Mouse (Mus musculus) forelimb bud, embryonic 11.5 days (tissue): ENCODE measurements at regions not wholly inside any gene's neighbourhood (a gene's known extent, or its start where the extent isn't known, plus 50 kb on each side); places are given as distances from the start of the nearest gene placed in this dataset.

Experiments
- DNase-seq: peaks from one replicate; pipeline ENCODE4 v3.0.0-alpha.2; 2012; ENCODE audit warnings: low read depth, low spot score

DNA sequence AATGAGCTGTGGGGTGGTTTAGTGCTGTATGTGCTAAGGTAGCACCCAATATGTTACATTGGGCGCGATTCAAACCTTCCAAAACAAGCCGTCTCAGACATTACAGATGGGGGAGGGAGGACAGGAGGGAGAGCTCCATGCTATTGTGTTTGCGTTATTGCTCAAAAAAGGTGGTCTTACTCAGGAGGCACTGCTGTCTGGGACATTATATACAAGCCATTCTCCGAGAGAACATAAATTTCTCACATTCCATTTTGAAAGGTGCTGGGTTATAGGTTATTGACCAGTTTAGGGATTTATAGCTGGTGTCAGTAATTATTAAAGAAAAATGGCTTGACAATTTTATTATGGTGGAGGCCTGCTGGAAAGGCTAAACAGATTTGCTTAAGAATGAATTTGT, 649.4 kb downstream of the Kcnj2 start:
- peak; percentile 64 for DNase-seq

DNA sequence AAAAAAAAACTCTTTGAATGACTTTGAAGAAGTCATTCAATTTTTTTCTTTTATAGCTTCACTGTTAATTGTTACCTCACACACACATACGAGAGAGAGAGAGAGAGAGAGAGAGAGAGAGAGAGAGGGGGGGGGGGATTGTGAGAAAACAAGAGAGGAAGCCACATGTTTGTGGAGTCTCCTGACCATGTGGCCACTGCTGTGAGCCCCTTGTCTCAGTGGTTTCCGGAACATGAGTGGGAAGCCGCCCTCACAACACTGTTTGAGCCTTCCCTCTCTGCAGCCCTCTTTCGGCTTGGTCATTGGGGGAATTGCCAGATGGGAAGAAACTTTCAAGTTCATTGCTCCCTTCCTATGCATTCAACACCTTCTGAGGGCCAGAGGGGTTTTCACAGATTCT, 656.3 kb downstream of the Kcnj2 start:
- DNase-seq: no peak

DNA sequence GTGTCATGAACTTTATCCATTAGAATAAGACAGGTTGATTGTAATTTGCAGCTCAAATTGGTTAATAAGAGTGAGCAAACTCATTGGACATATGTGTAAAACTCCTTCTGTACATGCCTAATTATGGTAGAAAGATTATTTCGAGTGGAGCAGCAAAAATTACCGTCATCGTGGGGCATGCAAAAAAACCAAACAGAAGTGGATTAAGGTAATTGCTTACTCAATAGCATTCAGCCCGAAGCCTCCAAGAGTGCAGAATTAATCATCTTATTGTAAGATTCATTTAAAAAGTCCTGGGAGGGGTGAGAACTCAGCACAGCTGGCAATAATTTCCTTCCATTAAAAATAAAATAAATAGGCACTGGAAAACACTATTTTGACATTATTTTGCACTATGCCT, 662.2 kb downstream of the Kcnj2 start:
- DNase-seq: no peak

DNA sequence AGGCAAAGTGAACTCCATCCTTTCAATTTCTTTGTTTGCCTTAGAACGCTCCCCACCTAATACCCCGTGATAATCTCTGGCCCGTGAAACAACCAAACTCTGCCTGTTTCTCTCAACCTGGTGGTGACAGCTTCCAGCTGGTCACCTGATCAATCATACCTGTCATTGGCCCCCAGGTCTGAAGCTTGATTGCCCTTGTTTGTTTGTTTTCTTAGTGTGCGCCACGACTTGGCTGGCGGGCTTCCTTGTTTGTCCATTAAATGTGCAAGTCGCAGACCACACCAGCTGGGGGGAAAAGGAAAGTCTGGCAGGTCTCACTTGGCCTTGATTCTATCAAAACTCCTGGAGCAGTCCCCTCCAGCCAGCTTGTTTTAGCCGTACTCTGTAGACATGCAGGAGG, 666.1 kb downstream of the Kcnj2 start:
- DNase-seq: peak; percentile 86

DNA sequence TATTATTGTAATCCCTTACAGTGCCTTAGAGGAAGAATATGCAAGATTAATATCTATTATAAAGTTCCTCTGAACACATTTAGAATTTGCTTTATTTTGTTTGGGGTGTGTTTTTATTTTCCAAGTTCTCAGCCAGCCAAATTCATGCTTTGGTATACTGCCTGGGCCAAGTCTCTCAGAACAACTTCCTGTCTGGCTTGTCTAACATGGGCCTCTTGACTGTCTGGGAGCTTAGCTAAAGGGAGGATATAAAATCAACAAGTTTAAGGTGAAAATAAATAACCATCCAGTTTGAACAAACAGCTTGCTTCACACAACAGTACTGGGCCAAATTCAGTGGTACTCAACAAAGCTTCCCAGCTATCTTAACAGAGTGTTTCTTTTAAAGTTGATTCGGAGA, 669.5 kb downstream of the Kcnj2 start:
- DNase-seq: no peak

DNA sequence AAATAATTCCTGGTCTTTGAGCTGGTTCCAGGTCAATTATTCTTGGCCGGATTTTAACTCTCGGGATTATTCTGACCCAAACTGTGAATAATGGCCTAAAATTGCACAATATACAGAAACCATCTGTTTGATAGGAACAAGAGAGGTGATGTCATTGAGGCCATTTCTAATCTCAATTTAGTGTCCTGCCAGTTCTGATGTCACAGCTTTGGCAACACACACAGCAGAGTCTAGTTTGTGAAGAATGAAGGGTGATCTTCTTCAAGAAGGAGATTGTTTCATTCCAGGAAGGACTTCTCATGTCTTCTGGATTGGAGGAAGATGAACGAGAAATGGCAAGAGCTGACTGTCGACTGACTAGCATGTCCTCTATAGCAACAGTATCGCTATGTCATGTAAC, 670.0 kb downstream of the Kcnj2 start:
- DNase-seq: no peak

DNA sequence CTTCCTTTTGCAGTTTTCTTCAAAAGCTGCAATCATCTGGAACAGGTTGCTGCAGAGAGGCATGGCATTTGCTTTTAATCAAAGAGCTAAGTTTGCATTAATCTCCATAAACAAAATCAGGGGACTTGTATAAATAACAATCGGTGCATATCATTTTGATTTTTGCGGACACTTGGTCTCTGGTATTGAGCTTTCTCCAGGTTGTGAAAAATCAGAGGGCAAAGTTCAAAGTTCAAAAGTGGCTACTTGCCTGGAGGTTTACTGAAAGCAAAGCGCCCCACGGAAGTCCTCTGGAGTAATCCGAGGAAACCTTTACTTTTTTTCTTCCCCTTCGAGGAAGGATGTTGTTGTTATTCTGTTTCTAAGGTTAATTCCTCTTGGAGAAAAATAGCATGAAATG, 677.4 kb downstream of the Kcnj2 start:
- DNase-seq: no peak

DNA sequence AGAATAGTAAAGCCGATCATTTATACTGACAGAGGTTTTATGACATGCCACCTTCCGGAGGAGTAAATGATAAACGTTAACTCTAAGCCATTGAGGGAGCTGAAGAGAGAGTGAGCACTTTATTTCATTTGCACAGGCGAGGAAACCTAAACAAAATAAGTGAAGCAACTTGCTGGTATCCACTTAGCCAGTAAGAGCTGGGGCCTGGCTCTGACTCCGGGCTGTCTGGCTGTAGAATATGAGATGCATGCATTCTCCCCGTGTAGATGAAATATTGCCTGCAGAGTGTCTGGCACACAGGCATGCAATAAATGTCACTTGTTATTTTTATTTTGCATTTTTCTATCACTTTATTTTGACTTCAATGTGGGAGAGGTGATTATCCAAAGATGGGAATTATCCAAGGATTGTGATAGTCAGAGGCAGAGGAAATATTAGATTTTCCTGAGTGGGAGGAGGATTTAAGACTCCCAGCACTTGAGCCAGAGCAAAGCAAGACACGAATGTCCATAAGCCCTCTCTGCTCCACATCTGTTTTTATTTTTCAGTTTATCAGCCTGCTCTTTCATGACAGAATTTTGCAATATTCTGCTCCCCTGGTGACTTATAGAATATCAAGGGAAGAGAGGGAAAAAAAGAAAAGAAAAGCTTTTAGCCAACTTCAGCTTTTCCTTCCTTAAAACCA, 681.4 kb downstream of the Kcnj2 start:
- DNase-seq: peak; percentile 29

DNA sequence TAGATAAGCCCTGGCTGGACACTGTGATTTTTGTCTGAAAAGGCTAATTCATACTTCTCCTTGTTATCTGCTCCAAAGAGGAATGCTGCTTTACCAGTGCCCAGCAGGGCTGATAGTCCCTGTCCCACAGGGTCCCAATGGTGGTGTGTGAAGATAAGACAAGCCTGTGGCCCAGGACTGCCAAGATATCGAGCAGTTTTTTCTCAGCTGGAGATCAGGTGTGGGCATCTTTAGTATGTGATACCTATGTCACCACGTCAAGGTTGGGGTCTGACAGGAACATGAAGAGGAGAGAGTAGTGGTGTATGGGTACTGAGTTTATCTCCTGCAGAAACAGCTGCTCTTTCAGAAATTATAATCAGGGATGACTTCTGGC, 682.0 kb downstream of the Kcnj2 start:
- DNase-seq: no peak

DNA sequence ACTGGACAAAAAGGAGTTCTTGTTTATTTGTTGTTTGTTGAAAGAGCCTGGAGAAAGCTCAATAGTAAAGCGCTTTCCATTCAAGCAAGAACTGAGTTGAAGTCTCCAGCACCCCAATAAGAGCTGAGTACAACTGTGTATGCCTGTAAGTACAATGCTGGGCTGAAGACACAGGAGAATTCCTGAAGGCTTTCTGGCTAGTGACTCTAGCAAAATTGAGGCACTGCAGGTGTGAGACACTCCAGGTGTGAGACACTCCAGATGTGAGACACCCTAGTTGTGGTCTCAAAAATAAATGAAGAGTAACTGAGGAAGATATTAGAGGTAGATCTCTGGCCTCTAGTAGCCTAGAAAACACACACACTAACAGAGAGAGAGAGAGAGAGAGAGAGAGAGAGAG, 682.5 kb downstream of the Kcnj2 start:
- no peak for DNase-seq

DNA sequence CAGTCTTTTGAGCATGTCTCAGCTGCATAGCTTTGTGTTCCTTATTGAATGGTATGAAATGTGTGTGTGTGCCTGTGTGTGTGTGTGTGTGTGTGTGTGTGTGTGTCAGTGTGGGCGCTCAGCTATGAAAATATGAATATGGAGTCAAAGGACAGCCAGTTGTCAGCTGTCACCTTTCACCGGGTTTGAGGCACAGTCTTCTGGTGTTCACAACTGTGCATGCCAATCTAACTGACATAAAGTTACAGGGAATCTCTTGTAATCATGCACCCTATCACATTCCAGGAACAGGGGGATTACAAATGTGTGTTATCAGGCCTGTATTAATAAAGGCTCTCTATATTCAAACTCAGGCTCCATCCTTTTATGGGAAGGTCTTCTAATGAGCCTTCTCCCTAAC, 688.8 kb downstream of the Kcnj2 start:
- DNase-seq: no peak

DNA sequence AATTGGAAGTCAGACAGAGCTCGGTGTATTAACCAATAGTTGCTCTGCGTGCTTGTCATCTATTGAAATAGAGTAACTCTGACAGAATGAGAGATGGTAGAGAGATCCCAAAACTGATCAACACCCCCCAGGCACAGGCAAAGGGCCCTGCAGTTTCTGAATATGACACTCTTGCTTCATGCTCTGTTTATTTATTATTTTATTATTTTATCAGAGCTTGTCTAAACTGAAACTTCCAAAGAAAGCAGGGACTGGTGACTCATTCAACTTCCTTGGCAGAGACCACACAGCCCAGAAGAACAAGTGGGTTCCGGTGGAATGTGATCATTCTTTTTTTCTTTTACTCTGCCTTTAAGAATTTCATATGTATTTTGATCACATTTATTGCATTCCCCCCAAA, 697.1 kb downstream of the Kcnj2 start:
- DNase-seq: no peak

DNA sequence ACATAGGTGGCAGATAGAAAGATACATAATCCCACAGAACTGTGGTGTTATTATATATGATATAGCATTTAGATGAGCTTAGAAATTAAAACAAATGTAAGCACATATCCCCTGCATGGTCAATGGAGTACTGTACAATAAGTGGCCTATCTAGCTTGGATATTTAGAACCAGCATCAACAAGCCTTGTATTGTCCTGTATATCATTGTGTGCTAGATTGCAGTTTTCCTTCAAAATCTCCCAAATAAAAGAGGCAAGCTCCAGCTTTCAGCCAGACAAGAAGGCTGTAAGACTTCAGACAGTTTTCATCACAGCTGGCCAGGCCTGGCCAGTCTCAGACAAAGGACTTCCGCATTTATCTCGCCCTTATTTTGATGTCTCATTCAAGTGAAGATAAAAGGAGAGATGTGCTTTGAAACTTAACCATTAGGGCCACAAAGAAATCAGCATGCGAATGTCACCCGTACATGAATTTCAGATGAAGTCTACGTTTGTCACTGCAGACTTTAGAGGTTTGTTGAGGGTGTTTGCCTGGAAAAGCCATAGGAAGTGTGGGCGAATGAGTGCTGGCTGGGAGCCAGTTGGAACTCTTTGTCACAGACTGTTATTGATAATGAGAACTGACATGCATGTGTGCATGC, 700.5 kb downstream of the Kcnj2 start:
- no peak for DNase-seq

DNA sequence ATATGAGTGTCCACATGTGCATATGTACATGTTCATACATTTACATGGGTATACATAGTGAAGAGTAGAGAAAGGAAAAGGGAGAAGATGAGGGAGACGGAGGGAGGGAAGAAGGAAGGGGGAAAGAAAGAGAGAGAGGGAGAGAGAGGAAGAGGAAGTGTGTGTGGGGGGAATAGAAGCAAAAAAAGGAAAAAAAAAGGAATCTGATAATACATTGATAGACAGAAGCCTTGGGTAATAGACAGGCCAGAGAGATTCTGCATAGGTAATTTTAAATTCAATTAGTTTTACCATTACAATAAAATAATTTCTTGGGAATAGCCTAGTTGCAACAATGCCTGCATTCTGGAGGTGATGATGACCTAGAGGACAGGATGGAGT, 701.0 kb downstream of the Kcnj2 start:
- no peak for DNase-seq

DNA sequence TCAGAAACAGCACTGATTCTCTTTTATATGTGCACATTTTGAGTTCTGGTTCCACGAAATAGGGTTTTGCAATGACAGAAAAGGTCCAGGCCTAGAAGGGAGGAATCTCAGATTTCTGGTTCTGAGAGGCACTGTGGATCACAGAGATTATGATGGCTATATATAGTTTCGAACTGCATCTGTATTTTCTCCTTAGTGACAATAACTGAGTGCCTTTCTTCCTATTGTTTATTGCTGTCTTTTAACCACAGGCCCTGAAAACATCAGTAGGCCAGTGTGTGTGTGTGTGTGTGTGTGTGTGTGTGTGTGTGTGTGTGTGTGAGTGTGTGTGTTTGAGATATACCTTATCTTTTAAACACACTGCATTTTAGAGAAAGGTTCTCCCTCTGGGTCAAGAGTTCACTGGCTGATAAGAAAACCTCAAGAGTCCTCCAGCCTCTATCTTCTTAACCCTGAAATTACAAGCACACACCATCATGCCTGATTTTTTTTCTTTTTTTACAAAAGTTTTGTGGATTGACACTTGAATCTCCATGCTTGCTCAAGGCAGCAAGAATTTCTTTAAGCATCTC, 708.2 kb downstream of the Kcnj2 start:
- no peak for DNase-seq

DNA sequence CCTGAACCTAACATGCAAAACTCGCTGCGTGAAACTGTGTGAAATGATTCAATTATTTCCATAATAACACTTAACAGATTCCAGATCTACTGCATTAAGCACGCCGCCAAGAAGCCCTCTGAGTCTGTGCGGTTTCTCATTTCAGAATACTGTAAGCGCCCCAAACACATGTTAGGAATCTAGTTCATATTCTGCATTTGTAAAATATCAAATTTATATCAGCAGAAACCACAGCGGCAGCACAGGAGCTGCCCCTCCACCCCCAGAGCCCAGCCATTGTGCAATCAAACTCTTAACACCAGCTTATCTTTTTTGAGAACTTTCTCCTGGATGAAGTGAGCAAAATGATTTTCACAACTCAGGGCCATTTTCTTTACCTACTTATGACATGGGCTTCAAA, 715.4 kb downstream of the Kcnj2 start:
- no peak for DNase-seq

DNA sequence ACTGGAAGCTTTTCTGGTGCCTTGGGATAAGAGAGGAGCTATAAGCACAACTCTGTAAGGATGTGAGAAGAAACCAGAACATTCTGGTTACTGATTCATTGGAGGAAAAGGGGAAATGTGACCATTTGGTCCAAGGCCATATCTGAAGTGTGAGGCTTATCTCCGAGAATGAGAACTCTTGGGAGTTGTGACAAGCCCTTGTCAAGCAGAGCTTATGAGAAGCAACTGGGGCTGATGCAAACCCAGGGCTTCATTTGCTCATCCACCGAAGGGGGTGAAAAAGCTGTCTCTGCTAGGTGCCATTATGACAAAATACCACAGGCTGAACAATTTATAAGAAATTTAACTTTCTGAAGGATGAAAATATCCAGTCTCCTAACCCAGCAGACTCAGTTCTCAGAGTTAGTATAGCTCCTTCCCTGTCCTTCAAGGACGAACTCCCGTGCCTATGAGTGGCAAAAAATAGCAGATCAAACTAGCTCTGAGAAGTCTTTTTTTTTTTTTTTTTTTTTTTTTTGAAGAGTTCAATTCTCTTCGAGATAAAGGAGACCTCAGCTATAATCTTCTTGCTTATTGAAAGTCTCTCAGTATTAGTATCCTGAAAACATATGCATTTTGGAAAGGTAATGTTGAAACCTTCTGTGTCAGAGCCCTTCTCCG, 725.4 kb downstream of the Kcnj2 start:
- no peak for DNase-seq

DNA sequence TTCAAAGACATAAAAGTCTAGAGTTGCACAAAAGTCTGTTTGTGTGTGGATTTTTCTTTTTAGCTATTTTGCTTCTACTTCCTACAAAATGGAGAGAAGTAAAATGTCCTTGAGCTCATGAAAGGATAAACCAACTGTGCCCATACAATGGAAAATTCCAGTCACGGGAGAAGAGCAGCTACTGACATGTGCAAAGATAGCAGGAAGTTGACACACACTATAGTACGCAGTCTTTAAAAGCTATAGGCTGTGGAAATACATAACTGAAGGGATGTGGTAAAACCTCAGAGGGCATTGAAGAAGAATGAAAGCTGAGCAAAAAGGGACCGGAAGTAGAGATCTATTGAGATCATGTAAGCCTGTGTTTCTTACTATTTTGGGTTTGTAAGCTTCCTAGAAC, 735.1 kb downstream of the Kcnj2 start:
- no peak for DNase-seq

DNA sequence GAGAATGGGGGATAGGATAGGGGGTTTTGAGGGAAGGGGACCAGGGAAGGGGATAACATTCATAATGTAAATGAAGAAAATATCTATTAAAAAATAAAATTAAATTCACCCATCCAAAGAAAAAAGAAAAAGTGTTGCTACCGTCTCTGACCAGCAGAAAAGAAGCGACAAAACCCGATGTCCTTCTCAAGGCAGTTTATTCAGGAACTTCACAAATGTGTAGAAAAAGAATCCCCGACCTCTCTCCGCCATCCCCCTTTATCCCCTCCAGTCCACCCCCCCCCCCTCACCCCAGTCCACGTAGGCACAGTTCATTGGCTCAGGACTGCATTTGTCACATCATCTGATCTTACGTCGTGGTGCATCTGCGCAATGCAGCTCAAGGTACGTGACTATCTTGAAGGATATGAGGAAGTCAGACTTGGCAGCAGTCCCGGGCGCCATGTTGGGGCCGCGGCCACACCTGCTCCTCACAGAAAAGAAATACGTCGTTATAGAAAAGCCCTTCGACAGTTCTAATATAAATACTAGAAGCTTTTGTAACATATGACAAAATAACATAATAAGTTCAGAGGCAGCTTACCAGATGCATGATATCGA, 750.3 kb downstream of the Kcnj2 start:
- DNase-seq: no peak

DNA sequence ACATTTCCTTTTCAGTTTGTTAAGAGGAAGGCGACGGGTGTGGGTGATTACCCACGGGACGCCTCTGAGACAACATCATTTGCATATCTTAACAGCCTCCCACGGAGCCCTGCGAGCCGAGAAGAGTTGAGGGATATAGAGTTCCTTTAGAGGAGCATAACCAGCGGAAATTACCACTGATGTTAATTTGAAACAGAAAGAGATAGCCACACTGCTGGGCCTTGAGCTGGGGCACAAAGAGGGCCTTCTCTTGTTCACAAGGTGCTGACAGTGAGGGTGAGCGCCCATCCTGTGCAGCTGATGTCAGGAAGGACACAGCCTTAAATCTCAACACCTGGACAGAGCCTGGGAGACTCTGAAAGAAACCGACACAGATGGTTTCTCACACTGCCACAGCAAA, 752.2 kb downstream of the Kcnj2 start:
- peak; percentile 34 for DNase-seq

DNA sequence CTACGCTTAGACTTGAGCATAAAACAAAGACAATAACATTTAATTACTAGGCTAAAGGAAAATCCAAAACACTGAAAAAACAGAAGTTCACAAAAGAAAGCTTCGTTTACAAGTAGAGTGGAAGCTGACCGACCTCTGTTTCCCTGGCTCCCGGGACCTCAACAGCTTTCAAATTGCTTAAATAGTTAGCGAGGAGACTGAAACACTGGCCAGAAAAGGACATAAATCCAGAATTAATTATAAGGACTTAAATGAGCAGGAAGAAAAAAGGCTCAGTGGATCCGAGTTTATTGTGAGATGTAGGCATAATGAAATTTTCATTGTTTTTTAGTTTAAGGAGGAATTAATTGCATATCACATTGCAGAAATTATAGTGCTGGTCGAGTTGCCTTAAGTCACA, 754.4 kb downstream of the Kcnj2 start:
- DNase-seq: peak; percentile 24

DNA sequence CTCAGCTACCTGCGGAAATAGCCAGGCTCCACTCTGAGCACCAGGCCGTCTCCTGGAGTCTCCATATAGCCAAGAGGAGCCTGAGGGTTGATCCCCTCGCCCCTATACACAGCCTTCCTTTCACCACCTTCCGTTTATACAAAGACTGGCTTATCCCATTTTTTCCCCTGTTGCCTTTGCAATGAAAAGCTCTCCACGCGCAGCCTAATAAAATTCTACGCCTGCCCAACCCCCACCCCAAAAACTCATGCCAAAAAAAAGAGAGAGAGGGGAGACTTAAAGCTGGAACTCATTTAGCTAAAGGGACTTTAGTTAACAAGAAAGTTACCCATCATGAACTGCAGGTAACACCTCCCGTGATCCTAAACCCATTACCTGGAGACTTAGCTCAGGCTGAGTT, 762.5 kb downstream of the Kcnj2 start:
- DNase-seq: peak; percentile 85

DNA sequence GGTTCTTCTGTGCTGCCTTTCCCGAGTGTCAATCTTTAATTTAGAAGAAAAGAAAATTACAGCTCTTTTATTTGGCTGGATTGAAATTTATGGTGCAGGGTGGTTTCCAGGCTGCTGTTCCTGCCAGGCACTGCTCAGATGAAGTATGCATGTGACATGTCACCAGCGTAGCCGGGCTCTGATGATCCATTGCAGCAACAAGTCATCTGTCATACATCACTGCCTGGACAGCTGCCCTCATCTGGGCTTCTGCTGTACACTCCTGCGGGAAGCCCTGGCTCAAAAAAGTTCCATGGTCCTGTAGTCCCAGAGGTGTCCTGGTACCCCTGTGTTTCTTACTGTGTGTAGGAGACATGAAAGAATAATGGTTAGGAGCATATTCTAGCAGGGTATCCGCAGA, 773.0 kb downstream of the Kcnj2 start:
- no peak for DNase-seq
